Mouse (Mus musculus): Measurements from ENCODE around the gene Tmem270.

Gene Tmem270

GRCm38 (mm10) chr5:134887447-134888335, 18.8 kb downstream of the Tmem270 start:
- no peak for DNase-seq (ENCODE audit: low read depth)

DNA sequence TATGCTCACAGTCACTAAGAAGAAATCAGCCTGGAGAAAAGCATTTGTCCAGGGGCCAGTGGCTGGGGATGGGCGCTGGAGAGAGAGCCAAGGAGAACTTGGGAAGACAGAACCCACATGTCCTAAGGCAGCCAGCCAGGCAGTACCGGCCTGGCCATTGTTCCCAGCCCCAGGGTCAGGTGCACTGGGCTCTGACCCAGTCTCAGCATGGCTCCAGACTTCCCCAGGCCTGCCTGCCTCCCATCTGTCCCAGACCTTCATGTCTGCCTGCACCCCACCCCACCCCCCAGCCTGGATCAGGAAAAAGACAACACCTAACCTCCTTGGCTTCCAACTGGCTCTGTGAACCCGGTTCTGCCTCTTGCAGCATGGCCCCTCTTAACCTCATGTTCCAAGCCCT, 23.5 kb downstream of the Tmem270 start:
- DNase-seq (ENCODE audit: low read depth) = no peak

GRCm38 (mm10) chr5:134876801-134877200, 29.7 kb downstream of the Tmem270 start:
- no peak for DNase-seq (ENCODE audit: low read depth)

DNA sequence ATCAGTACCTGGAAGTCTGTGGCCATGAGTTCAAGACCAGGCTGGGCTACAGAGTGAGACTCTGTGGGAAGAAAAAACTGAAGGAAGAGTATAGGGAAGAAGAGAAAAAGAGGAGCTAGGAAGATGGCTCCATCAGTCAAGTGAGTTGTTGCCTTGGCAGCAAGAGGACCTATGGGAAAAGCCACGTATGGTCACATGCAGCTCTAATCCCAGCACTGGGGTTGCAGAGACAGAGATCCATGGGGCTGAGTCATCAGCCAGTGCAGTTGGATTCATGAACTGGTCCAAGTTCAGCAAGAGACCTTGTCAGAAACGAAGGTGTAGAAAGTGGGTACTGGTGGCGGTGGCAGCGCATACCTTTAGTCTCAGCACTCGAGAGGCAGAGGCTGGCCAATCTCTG, 31.3 kb downstream of the Tmem270 start:
- DNase-seq (ENCODE audit: low read depth) = no peak

DNA sequence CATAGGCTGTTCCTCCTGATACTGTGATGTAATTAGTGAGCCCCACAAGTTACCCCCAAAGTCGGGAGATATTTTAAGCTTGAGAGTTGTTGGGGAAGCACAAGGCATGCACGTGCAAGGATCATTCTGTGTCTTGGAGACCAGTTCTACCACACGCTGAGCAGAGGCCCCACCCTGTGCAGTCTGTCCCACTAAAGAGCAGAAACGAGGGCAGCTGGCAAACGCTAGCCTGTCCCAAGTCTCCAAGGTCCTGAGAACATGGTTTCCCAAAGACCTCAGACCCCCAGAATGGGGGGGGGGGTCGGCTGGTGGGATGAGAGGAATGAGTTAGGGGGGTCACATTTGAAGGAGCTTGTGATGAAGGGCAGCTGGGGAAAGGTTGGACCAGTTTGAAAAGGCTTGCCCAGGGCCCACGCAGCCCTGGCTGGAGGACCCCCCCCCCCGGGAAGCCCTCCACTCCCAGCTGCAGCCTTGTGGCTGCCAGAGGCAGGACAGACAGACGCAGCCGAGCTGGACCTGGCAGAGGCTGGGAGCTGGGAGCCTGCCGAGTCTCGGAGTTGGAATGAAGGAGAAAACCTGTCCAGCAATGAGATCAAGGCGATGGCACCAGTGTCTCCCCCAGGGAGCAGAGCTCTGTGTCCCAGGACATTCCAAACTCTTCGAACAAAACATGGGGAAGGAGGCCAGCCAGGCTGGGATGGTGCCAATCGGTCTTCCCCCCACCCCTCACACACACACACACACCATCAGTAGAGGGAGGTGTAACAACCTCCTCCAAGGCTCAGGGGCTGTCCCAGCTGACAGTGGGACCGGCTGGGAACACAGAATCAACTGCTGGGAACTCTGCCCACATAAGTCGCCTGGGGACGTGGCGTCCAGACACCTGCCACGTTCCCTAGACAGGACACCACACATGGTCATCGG, 32.3 kb downstream of the Tmem270 start:
- no peak for DNase-seq (ENCODE audit: low read depth)

- DNase-seq (ENCODE audit: low read depth) = no peak
These were observed 33.5 kb downstream of the Tmem270 start for GRCm38 (mm10) chr5:134873034-134873433.

- DNase-seq (ENCODE audit: low read depth) = no peak
These were observed 33.9 kb downstream of the Tmem270 start for GRCm38 (mm10) chr5:134872597-134872996.

- DNase-seq (ENCODE audit: low read depth) = no peak
These were observed 38.0 kb downstream of the Tmem270 start for GRCm38 (mm10) chr5:134868506-134868905.

GRCm38 (mm10) chr5:134867320-134868144, 39.0 kb downstream of the Tmem270 start:
- DNase-seq (ENCODE audit: low read depth) = no peak

GRCm38 (mm10) chr5:134865158-134865557, 41.4 kb downstream of the Tmem270 start:
- no peak for DNase-seq (ENCODE audit: low read depth)

DNA sequence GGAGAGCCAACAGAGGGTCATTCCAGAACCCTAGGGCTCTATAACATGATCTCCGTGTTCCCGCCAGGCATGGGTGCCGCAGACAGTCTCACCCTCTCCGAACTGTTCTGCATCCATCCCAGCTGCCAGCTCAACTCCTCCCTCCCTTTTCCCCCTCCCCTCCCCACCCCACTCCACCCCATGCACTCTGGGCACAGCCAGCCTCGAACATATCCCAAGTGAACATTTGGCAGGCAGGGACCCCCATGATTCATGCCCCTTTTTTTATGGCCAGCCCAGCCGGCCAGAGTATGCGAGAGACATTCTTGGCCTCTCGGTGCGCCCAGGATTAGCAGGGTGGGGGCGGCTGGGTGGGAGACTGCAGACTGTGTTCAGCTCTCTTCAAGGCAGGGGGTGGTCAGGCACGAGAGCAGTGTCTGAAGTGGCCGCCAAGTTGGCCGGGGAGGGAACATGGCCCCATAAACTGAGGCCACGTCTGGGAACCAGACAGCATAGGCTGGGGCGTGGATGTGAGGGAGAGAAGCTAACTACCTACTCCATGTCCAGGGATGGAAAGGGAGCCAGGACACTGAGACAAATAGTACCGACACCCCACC, 44.5 kb downstream of the Tmem270 start:
- no peak for DNase-seq (ENCODE audit: low read depth)

DNA sequence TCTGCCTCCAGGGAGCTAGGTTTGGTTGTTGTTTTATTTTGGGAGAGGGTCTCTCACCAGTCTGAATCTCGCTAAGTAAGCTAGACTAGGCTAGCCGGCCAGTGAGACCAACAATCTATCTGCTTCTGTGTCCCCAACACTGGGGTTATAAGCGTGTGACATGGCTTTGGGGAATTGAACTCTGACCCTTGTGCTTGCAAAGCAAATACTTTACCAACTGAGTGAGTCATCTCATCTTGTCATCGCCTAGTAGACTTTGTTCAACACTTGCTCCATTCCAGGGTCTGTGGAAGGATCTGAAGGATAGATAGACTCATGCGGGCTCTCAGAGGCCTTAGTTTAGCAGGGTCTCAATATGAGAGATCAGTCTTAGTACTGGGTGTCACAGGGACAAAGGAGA, 47.3 kb downstream of the Tmem270 start:
- DNase-seq (ENCODE audit: low read depth) = no peak

- no peak for DNase-seq (ENCODE audit: low read depth)
These were observed 48.2 kb downstream of the Tmem270 start for GRCm38 (mm10) chr5:134858378-134858777.

DNA sequence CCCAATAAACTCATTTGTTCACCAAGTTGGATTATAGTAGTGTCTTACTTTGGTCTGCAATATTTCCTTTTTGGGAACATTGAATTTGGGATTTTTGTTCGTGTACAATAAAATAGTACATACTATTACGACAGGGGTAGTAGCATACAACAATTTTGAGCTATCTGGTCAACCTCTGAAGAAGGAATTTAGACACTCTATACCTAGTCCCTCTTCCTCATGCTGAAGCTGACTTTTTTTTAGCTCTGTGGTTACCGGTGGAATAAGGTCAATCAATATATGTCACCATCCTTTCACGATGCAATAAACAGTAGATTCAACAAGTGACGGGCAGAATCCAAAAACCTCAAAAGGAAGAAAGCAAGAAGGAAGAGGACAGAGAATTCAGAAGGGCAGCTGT, 53.7 kb downstream of the Tmem270 start:
- DNase-seq (ENCODE audit: low read depth) = no peak

All from naive thymus-derived CD4-positive, alpha-beta T cell, adult 2 months (primary cell).